Mouse (Mus musculus) embryonic stem cell, embryonic (primary cell): Measurements from ENCODE around the gene Gli3.

ENCODE experiments used
- CTCF ChIA-PET, 4 experiments: fragments of 300-600 bp in 2 of 4; fragments of 350-600 bp in 2 of 4; sonication (Branson Sonifier 250); formaldehyde crosslinking; loops; one replicate each; lab custom pipeline; 2022; ENCODE audit warnings: inconsistent platforms in 2 of 4; lab: Charles Lee
- POLR2A ChIA-PET, 4 experiments: fragments of 300-600 bp in 2 of 4; fragments of 350-600 bp in 2 of 4; sonication (Branson Sonifier 250); formaldehyde crosslinking; loops; one replicate each; lab custom pipeline; 2022; ENCODE audit warnings: antibody characterized with exemption in 4 of 4, inconsistent platforms in 1 of 4; lab: Charles Lee

The Gli3 gene

DNA sequence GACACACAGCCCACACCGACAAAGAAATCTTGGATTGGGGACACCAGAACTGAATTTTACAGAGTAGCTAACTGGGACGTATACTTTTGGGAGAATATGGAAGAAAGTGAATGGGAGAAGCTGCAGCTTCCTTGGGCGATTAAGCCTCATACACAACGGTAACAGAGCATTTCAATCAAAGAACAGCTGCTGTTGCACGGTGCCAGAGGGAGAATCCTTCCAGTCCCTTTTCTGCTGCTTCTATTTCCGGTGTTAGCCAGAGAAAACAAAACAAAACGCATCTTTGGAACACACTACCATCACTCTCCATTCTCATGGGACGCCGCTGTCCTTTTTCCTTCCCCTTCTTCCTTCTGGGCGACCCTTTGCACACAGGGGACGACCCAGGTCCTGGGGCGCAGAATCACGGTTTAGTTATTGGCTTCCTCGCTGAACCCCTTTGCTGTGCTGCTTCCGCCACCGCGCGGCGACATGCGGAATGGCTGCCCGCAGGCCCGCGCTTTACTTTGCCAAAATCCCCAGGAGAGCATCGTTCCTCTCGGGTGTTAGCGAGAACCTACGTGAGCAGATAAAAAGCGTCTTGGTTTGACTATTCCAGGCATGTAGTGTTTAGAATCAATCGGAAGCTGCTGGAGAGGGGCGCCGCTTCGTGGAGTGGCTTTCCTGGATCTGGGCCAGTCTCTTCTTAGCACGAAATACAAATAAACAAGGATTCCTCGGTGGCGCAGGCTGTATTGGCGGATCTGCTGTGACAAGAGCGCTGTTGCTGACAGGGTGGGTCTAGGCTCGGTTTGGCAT lies 296.0 kb downstream of the Gli3 start:
- CTCF ChIA-PET, result interaction anchor here in 1 of 4 experiments (1.1 kb wide), 1 partner anchor 10 kb away, joined by 3 read pairs; no protein-coding TSS in a partner anchor
- POLR2A ChIA-PET, result no interaction called here

DNA sequence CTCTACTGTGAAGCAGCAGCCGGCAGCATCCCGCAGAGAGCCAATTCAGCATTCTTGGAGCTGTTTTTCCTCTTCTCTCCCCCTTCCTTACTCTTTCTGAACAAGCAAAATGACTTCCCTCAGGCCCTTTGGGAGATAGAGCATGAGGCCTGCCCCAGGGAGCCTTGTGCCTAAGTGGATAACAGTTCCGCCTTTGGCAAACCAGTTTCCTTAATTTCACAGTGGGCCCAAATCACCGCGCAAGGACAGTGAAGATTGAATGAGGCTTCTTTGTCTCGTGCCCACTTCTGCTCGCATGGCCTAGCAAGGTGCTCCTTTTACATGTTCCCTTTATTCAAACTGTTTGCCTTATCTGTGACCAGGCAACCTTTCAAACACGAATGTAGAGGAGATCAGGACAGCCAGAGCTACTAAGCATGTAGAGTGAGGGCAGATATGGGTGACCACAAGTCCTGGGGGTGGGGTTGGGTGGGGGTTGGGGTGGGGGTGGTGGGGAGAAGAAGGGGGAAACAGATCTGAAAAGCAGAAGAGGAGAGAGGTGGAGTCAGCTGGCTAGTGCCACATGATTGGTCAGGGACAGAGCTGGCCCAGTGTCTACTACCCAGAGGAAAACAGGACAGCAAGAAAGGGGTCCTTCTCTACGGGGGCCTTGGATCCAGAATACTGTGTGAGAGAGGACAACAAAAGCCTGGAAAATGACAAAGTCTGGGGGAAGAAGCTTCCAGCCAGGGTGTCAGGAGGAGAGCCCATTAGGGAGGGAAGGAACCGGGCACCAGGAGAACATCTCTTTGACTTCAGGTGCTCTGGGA lies 296.8 kb downstream of the Gli3 start:
- CTCF ChIA-PET, result interaction anchor here in 1 of 4 experiments (1.1 kb wide), 1 partner anchor 11 kb away, joined by 3 read pairs; no protein-coding TSS in a partner anchor
- POLR2A ChIA-PET, result interaction anchor here in 1 of 4 experiments (0.9 kb wide), 1 partner anchor 758 kb away, joined by 5 read pairs; no protein-coding TSS in a partner anchor

DNA sequence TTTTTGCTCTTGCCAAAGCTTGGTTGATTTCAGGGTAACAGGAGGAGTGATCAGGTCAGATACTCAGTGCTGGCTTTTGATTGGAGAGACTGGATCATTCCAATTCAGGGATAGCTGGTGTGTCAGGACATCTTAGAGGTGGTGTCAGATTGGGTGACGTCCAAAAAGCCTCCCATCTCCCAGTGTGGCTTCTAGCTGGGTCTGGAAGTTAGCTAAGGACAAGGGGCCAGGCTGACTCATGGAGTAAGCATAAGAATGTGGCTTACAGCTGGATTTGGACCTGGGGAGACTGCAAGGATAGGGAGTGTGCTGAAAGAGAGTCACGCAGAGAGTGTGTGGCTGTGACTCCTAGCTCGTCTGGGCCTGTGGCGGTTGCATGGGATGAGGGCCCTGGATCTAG lies 299.3 kb downstream of the Gli3 start:
- ChIA-PET CTCF (interaction anchor here in 1 of 4 experiments (0.8 to 1.6 kb wide), 2 partner anchors 12 to 1092 kb away, joined by 3 to 4 read pairs; no protein-coding TSS in a partner anchor), POLR2A (no interaction called here)

DNA sequence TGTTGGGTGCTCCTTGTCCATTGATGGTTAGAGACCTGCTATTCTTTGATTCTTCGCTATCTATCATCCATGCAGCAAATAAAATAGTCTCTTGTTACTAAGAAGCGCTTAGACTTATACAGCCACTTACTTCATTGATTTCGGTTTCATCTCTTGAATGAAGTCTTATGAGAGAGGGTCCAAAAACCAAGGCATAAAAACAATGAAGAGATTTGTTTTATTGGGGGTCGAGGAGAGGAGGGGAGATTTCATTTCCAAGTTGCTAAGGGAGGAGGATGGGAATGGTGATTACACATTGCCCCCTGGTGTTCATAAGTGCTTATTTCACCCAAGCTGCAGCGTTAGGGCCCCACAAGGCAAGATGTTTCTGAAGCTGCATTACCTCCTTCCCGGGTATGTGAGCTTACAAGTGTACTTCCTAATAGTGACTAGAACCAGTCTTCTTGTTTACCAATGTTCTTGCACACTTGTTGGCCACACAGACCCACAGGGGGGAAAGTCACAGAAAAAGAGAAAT lies 299.9 kb downstream of the Gli3 start:
- POLR2A ChIA-PET, result no interaction called here
- CTCF ChIA-PET, result interaction anchor here in 3 of 4 experiments (0.6 to 1.6 kb wide), 5 partner anchors 12 to 1093 kb away, joined by 3 to 4 read pairs (median 3); no protein-coding TSS in a partner anchor

DNA sequence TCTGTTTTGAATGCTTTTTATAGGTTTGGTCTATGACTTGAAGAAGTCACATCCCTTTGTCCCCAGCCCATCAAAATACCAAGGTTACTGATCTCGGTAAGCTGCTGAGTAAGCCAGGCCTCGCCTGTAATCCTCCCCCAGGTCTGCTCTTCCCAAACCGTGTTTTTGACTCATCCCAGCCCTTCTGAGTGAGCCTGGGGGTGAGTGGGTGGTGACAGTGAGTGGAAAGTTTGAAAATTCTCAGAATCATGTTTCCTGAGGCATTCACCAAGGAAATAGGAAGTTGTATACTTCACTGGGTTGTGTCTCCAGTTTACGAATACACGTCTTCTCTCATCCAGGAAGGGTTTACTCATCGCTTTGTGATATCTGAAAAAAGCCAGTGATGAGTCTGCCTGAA lies 314.6 kb downstream of the Gli3 start:
- POLR2A ChIA-PET, result interaction anchor here in 1 of 4 experiments (0.5 kb wide), 1 partner anchor 1171 kb away, joined by 6 read pairs; no protein-coding TSS in a partner anchor
- CTCF ChIA-PET, result no interaction called here
